Mouse (Mus musculus) midbrain, postnatal 0 days (tissue): ENCODE data around the gene Fbxo7. TPM values are rescaled to one million over a fixed set of nuclear protein-coding genes. Genes with fewer than 3 reads are reported as not detected.

Experiments used
- ATAC-seq: fragments of 200-750 bp; cut with Nextera tagmentation; 2 replicates; pipeline ENCODE4 v1.8.0; 2017; ENCODE audit warnings: moderate number of reproducible peaks, mild to moderate bottlenecking, moderate TSS enrichment, moderate library complexity; ENCODE audit not compliant: low FRiP score
- DNase-seq: peaks from one replicate; pipeline ENCODE4 v3.0.0-alpha.2; 2015; ENCODE audit warnings: low spot score
- H3K27ac ChIP-seq: fragments of 300-500 bp; sonication (generic); 2 replicates; pipeline ENCODE4 v1.5.1; 2014; ENCODE audit warnings: low read depth, mild to moderate bottlenecking, low read length, mixed read lengths
- H3K27me3 ChIP-seq: fragments of 300-500 bp; sonication (generic); 2 replicates; pipeline ENCODE4 v1.6.1; 2014; ENCODE audit warnings: low read length, control low read depth, mixed read lengths; ENCODE audit not compliant: insufficient read depth
- H3K36me3 ChIP-seq: fragments of 300-500 bp; sonication (generic); 2 replicates; pipeline ENCODE4 v1.6.1; 2014; ENCODE audit warnings: low read length, control low read depth, mixed read lengths; ENCODE audit not compliant: insufficient read depth
- H3K4me1 ChIP-seq: fragments of 300-500 bp; sonication (generic); 2 replicates; pipeline ENCODE4 v1.6.1; 2014; ENCODE audit warnings: mild to moderate bottlenecking, control low read depth, antibody characterized with exemption, low read length, mixed read lengths; ENCODE audit not compliant: insufficient read depth
- H3K4me2 ChIP-seq: fragments of 300-500 bp; sonication (generic); 2 replicates; pipeline ENCODE4 v1.6.1; 2014; ENCODE audit warnings: low read depth, mild to moderate bottlenecking, low read length, mixed read lengths; ENCODE audit not compliant: poor library complexity, severe bottlenecking
- H3K4me3 ChIP-seq: fragments of 300-500 bp; sonication (generic); 2 replicates; pipeline ENCODE4 v1.5.1; 2014; ENCODE audit warnings: low read depth, mild to moderate bottlenecking, low read length, moderate library complexity
- H3K9ac ChIP-seq: fragments of 300-500 bp; sonication (generic); replicated peaks from 2 replicates; pipeline ENCODE4 v1.6.1; 2014; ENCODE audit warnings: mild to moderate bottlenecking, low read length, moderate library complexity, mixed read lengths; ENCODE audit not compliant: poor library complexity, severe bottlenecking
- H3K9me3 ChIP-seq: fragments of 300-500 bp; sonication (generic); 2 replicates; pipeline ENCODE4 v1.6.1; 2016; ENCODE audit warnings: low read length, control low read depth
- CTCF ChIP-seq: IDR thresholded peaks from 2 replicates; pipeline ENCODE4 v1.5.1; 2016; ENCODE audit warnings: antibody characterized with exemption, mild to moderate bottlenecking
- whole genome bisulfite sequencing: fragments of 180-500 bp; shearing (Covaris S2); extraction: QIAGEN DNeasy Blood & Tissue Kit; methylation state at CpG from one replicate; pipeline ENCODE4 v1.1.7; 2014; 5-methylcytosine and 5-hydroxymethylcytosine counted together
- polyA plus RNA-seq: library from polyadenylated mRNA; unstranded; fragments of >200 nt; fragmentation: Nextera tagmentation; extraction: Ambion mirVana; gene quantifications from 2 replicates; pipeline ENCODE4 v1.2.1, GENCODE M21; 2015
- total RNA-seq: library from RNA; depleted of rRNA; stranded (reverse); fragments of >200 nt; gene quantifications from 2 replicates; pipeline ENCODE4 v1.2.3, GENCODE M21; 2014

Fbxo7 gene
- total and polyA plus RNA-seq, 2 experiments from 2014 or later: 19.6 to 26.1 TPM

DNA sequence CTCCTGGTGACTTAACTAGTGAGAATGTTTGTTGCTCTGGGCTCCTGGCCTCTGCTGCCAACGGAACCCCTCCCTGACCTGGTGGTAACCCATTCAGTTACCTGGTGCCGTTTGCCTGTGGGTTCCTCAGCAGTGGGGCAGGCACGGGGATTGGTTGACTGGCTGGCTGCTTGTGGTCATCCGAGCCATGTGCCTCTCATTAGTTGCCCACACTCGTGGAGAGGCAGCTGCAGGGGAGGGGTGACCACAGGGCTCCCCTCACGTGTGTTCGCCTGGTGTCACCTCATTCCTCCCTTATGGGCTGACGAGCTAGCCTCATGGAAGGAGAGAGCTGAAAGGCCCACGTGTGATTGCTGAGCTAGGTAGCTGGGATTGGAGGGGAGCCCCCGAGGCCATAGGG, 46.1 kb downstream of the Fbxo7 start:
- no peak for TF ChIP-seq CTCF
- ATAC-seq (no peak), DNase-seq (no peak)
- H3K27ac ChIP-seq: no peak overlapping the region
- WGBS: 88% methylated on average over 10 of the region's 10 CpGs
- H3K4me2 ChIP-seq: no peak overlapping the region
- H3K36me3 ChIP-seq: peaks cover 10% of the 10 kb centered on the region; the same call in 1 of the 2 replicates
- no peak overlapping the region for H3K4me3 ChIP-seq
- H3K9me3 ChIP-seq: no peaks in the 10 kb centered on the region
- no peak overlapping the region for H3K9ac ChIP-seq
- no peaks in the 10 kb centered on the region for H3K4me1 ChIP-seq
- no peaks in the 10 kb centered on the region for H3K27me3 ChIP-seq

DNA sequence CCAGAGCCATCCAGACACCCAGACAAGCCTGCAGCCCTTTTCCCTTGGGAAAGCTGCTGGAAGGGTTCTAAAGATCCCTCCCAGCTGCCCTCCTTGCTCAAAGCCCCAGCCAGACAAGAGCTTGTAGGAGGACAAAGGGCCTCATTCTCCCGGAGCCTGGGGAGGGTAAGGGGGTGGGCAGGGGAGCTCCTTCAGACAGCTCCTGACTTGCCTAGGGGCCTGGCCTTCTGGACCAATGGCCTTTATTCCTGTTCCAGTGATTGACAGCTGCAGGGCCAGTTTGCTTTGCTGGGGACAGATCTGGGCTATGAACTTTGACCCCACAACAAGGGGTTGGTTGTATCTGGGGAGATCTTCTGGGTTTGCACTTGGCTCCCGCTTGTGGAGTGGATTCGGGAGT, 47.6 kb downstream of the Fbxo7 start:
- Histone ChIP-seq H3K4me2 (no peak overlapping the region), H3K4me3 (no peak overlapping the region), H3K9me3 (0 out of 2 replicates have a peak, but pooled peaks cover 5% of the 10 kb centered on the region), H3K27me3 (no peaks in the 10 kb centered on the region), H3K27ac (no peak overlapping the region), H3K4me1 (no peaks in the 10 kb centered on the region), H3K36me3 (peaks cover 13% of the 10 kb centered on the region; the same call in 1 of the 2 replicates), H3K9ac (no peak overlapping the region)
- 16% methylated on average over 3 of the region's 3 CpGs for WGBS
- peak; percentile 68; the same call in 1 of the 2 replicates for ATAC-seq
- DNase-seq: peak; percentile 68
- no peak for TF ChIP-seq CTCF

DNA sequence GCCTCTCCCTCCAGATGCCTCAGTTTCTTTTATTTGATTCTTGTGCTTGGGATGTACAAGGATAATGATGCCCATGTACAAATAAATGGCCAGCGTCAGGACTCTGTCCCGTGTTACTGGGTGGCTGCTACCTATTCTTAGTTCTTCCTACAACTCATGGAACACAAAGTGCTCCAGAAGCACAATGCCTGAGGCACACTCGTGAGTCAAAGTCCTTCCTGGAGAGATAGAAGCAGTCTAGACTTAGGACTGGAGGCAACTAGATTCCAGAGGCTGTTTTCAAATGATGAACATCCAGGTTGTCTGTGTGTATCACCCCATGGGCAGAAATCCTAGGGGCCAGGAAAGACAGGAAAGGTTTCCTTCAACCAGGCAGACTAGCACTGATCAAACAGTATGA, 49.0 kb downstream of the Fbxo7 start:
- H3K36me3 ChIP-seq: peaks cover 13% of the 10 kb centered on the region; the same call in 1 of the 2 replicates
- ATAC-seq (no peak), DNase-seq (no peak)
- no peak overlapping the region for H3K4me2 ChIP-seq
- H3K4me3 ChIP-seq: no peak overlapping the region
- 0 out of 2 replicates have a peak, but pooled peaks cover 5% of the 10 kb centered on the region for H3K9me3 ChIP-seq
- no peaks in the 10 kb centered on the region for H3K4me1 ChIP-seq
- no peak for TF ChIP-seq CTCF
- no peak overlapping the region for H3K9ac ChIP-seq
- H3K27me3 ChIP-seq: no peaks in the 10 kb centered on the region
- 88% methylated on average over 3 of the region's 3 CpGs for WGBS
- no peak overlapping the region for H3K27ac ChIP-seq

DNA sequence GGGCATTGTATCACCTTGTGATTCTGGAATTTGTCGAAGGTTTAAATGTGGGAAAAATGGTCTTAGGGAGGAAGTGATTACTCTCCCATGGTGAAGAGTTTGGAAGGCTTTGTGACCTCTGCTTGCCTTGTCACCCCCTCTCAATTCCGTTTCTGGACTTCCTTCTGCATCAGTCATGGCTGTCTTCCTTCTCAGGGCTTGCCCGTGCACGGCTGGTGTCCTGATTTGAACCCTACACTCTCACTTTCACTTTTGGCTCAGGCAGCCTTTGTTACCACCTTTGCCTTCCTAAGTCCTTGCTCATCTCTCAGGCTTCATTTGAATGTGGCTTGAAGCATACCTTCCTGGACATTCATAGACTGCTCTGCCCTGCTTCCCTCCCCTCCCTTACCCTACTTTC, 52.4 kb downstream of the Fbxo7 start:
- no peak for ATAC-seq

DNA sequence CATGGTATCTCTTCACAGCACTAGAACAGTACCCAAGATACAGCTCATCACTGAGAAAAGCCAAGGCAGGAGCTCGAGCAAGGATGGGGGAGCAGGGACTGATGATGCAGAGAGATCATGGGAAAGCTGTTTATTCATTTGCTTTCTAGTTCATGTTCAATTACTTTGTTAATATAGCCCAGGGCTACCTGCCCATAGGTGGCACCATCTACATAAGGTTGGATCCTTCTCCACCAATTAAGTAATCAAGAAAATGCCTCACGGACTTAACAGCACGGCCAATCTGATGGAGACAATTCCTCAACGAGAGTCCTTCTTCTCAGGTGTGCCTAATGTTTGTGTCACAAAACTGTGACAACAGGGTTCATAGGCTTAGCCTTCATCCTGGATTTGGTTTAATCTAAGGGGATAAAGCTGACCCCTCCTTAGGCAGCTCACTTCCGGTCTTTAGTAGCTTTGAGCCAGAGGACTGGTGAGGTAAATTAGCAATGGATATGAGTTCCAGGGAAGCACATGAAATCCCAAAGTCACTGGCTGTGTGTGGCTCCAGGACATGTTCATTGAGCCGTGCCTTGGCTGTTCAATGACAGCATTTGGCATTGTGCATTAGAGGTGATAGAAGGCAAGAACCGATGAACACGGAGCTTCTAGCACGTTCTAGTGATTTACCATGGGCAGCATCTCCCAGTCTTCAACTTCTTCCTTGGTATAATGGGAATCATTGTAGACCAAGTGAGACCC, 53.4 kb downstream of the Fbxo7 start:
- Histone ChIP-seq H3K36me3 (peaks cover 10% of the 10 kb centered on the region; the same call in 1 of the 2 replicates), H3K27ac (no peak overlapping the region), H3K4me2 (no peak overlapping the region), H3K4me1 (no peaks in the 10 kb centered on the region), H3K9ac (no peak overlapping the region), H3K27me3 (no peaks in the 10 kb centered on the region), H3K4me3 (no peak overlapping the region), H3K9me3 (0 out of 2 replicates have a peak, but pooled peaks cover 5% of the 10 kb centered on the region)
- peak; percentile 53 for TF ChIP-seq CTCF
- 83% methylated on average over 9 of the region's 9 CpGs for WGBS
- ATAC-seq (no peak), DNase-seq (peak; percentile 44)

More for the DNA sequence above, 52.4 kb downstream of the Fbxo7 start:
- H3K27me3 ChIP-seq: no peaks in the 10 kb centered on the region
- no peak overlapping the region for H3K9ac ChIP-seq
- 0 out of 2 replicates have a peak, but pooled peaks cover 5% of the 10 kb centered on the region for H3K9me3 ChIP-seq
- TF ChIP-seq CTCF: no peak
- no peak overlapping the region for H3K4me3 ChIP-seq
- no peaks in the 10 kb centered on the region for H3K4me1 ChIP-seq
- no peak for DNase-seq
- no peak overlapping the region for H3K27ac ChIP-seq
- no peak overlapping the region for H3K4me2 ChIP-seq
- 84% methylated on average over 4 of the region's 4 CpGs for WGBS
- peaks cover 10% of the 10 kb centered on the region; the same call in 1 of the 2 replicates for H3K36me3 ChIP-seq

DNA sequence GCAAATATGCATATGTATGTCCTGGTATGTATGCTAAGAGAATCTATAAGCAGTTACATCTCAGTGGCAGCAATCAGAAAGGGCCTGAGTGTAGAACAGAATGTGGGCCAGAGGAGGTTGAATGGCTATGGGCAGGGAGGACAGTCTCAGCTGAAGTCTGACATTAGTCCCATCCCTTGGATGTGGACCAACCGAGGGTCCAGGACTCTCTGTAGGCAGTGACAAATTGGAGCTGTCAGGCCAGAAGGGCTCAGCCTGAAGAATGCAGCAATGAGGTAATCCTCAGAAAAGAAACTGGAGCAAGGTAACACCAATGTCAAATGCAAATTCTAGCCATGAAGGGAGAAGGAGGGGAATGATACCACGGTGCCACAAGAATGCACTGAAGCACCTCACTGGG, 55.5 kb downstream of the Fbxo7 start:
- H3K27ac ChIP-seq: no peak overlapping the region
- no peaks in the 10 kb centered on the region for H3K4me1 ChIP-seq
- 0 out of 2 replicates have a peak, but pooled peaks cover 5% of the 10 kb centered on the region for H3K9me3 ChIP-seq
- H3K36me3 ChIP-seq: peaks cover 3% of the 10 kb centered on the region; the same call in 1 of the 2 replicates
- WGBS: 85% methylated on average over 2 of the region's 2 CpGs
- no peak for ATAC-seq
- H3K27me3 ChIP-seq: no peaks in the 10 kb centered on the region
- no peak overlapping the region for H3K9ac ChIP-seq
- H3K4me2 ChIP-seq: no peak overlapping the region
- H3K4me3 ChIP-seq: no peak overlapping the region
- peak; percentile 12 for DNase-seq
- no peak for TF ChIP-seq CTCF
